Mouse (Mus musculus) lung, adult 18-20 months (tissue): ENCODE data around the gene Dyrk1b.
A peak's percentile ranks its signal among the peaks of the same experiment; 100 is the strongest.
"Not testable (repeated sequence)": the region's sequence is repeated elsewhere in the genome, so short reads cannot be mapped to it uniquely, and the experiment has no call there.

ENCODE experiments used
- DNase-seq, 2 experiments: peaks; one replicate each; pipeline ENCODE4 v3.0.0; 2022; ENCODE audit warnings: mixed read lengths in 2 of 2

Dyrk1b gene

GRCm38 (mm10) chr7:28196528-28196927, 17.3 kb downstream of the Dyrk1b start:
- DNase-seq: no peak

GRCm38 (mm10) chr7:28199054-28199453, 19.8 kb downstream of the Dyrk1b start:
- DNase-seq: no peak

GRCm38 (mm10) chr7:28203207-28204108, 24.2 kb downstream of the Dyrk1b start:
- DNase-seq: no peak

GRCm38 (mm10) chr7:28206044-28206600, 26.9 kb downstream of the Dyrk1b start:
- no peak for DNase-seq

- DNase-seq: no peak
Measured at GRCm38 (mm10) chr7:28208396-28208987, 29.2 kb downstream of the Dyrk1b start.

- DNase-seq: peak; percentile 73 to 82
Measured at GRCm38 (mm10) chr7:28208988-28209508, 29.8 kb downstream of the Dyrk1b start.

- DNase-seq: no peak
Measured at GRCm38 (mm10) chr7:28210731-28211130, 31.5 kb downstream of the Dyrk1b start.

GRCm38 (mm10) chr7:28214142-28214541, 34.9 kb downstream of the Dyrk1b start:
- DNase-seq: peak; percentile 56 to 64

GRCm38 (mm10) chr7:28215950-28216349, 36.7 kb downstream of the Dyrk1b start:
- DNase-seq: not testable (repeated sequence)

GRCm38 (mm10) chr7:28217811-28218210, 38.5 kb downstream of the Dyrk1b start:
- DNase-seq: not testable (repeated sequence)

- not testable (repeated sequence) for DNase-seq
Measured at GRCm38 (mm10) chr7:28218951-28219740, 39.9 kb downstream of the Dyrk1b start.

- not testable (repeated sequence) for DNase-seq
Measured at GRCm38 (mm10) chr7:28226836-28227235, 47.6 kb downstream of the Dyrk1b start.

GRCm38 (mm10) chr7:28227421-28227820, 48.2 kb downstream of the Dyrk1b start:
- not testable (repeated sequence) for DNase-seq
